ENCODE assay signal across 18 mouse cellular contexts in genomic region chr2:33162126-33162525, GRCm38 (mm10). TPM values are rescaled to one million over a fixed set of nuclear protein-coding genes. Genes with fewer than 3 reads are reported as not detected.
DNase-seq lines count a peak whose midpoint lies in the region; ATAC-seq and TF ChIP-seq lines count a peak whose summit lies in the region.
"Had no signal": no experiment of that assay in that cellular context is flagged by ENCODE, and none has a peak within 500 bp of the region (broad histone marks: within the 10 kb centered on the region; RNA-seq: fewer than 3 reads in every experiment).

No protein-coding gene starts in this region.

- H3K4me3 ChIP-seq in forebrain, embryonic 14.5 days (ENCODE audit: low read depth, low read length), result no peak overlapping the region
- no peak overlapping the region for H3K4me3 ChIP-seq in forebrain, embryonic 16.5 days (replicated peaks; ENCODE audit: low read length)
- no peak overlapping the region for H3K4me3 ChIP-seq in heart, adult 2 months
- no peak overlapping the region for H3K4me3 ChIP-seq in brown adipose tissue, adult 24 weeks (ENCODE audit: insufficient read depth, low read depth, low read length)
- H3K4me3 ChIP-seq: embryonic facial prominence, embryonic 12.5 days; forebrain, embryonic 13.5 days; heart, embryonic 13.5 days; hindbrain, embryonic 13.5 days had no signal

- H3K9me3 ChIP-seq in forebrain, embryonic 14.5 days (replicated peaks; ENCODE audit: control insufficient read depth, low read length), result no peaks in the 10 kb centered on the region
- no peaks in the 10 kb centered on the region for H3K9me3 ChIP-seq in forebrain, embryonic 16.5 days (ENCODE audit: control insufficient read depth, low read length)
- H3K9me3 ChIP-seq: embryonic facial prominence, embryonic 12.5 days; forebrain, embryonic 13.5 days; heart, embryonic 13.5 days; hindbrain, embryonic 13.5 days had no signal

- no peak for TF ChIP-seq EP300 in heart, adult 2 months (IDR thresholded peaks at IDR 0.05; ENCODE audit: insufficient read depth, low read depth, low read length)

- peaks cover 23% of the 10 kb centered on the region for H3K36me3 ChIP-seq in forebrain, embryonic 14.5 days (ENCODE audit: control insufficient read depth, insufficient read depth, low read length)
- H3K36me3 ChIP-seq in forebrain, embryonic 16.5 days (ENCODE audit: control insufficient read depth, insufficient read depth), result peaks cover 8% of the 10 kb centered on the region
- no peaks in the 10 kb centered on the region for H3K36me3 ChIP-seq in heart, adult 2 months (ENCODE audit: control insufficient read depth, insufficient read depth, low read length)
- H3K36me3 ChIP-seq: embryonic facial prominence, embryonic 12.5 days; heart, embryonic 13.5 days had no signal

- no peaks in the 10 kb centered on the region for H3K27me3 ChIP-seq in forebrain, embryonic 14.5 days (replicated peaks; ENCODE audit: control insufficient read depth, insufficient read depth, low read length)
- no peaks in the 10 kb centered on the region for H3K27me3 ChIP-seq in forebrain, embryonic 16.5 days (replicated peaks; ENCODE audit: control insufficient read depth, insufficient read depth, low read length)
- no peaks in the 10 kb centered on the region for H3K27me3 ChIP-seq in heart, adult 2 months (ENCODE audit: control insufficient read depth, insufficient read depth, low read length)
- H3K27me3 ChIP-seq: embryonic facial prominence, embryonic 12.5 days; forebrain, embryonic 13.5 days; heart, embryonic 13.5 days; hindbrain, embryonic 13.5 days had no signal

- H3K4me2 ChIP-seq in forebrain, embryonic 14.5 days (ENCODE audit: low read length), result no peak overlapping the region
- H3K4me2 ChIP-seq in forebrain, embryonic 16.5 days (ENCODE audit: low read length), result no peak overlapping the region
- H3K4me2 ChIP-seq: embryonic facial prominence, embryonic 12.5 days; forebrain, embryonic 13.5 days; heart, embryonic 13.5 days; hindbrain, embryonic 13.5 days had no signal

- H3K27ac ChIP-seq in forebrain, embryonic 14.5 days (ENCODE audit: low read depth, low read length), result no peak overlapping the region
- no peak overlapping the region for H3K27ac ChIP-seq in forebrain, embryonic 16.5 days (ENCODE audit: low read length)
- H3K27ac ChIP-seq in heart, adult 2 months, result peak overlapping the region; percentile 48
- peak overlapping the region; percentile 39 for H3K27ac ChIP-seq in brown adipose tissue, adult 24 weeks (replicated peaks; ENCODE audit: low read depth, low read length)
- H3K27ac ChIP-seq: embryonic facial prominence, embryonic 12.5 days; forebrain, embryonic 13.5 days; heart, embryonic 13.5 days; hindbrain, embryonic 13.5 days; hindbrain, postnatal 0 days had no signal

- 90% methylated on average over 2 of the region's 2 CpGs for WGBS in forebrain, embryonic 14.5 days
- WGBS in forebrain, embryonic 16.5 days, result 73% methylated on average over 2 of the region's 2 CpGs
- WGBS in heart, adult 2 months, result 69% methylated on average over 2 of the region's 2 CpGs

- H3K79me2 ChIP-seq in heart, adult 2 months (replicated peaks; ENCODE audit: control insufficient read depth, insufficient read depth, low read length), result no peaks in the 10 kb centered on the region

- ATAC-seq in forebrain, embryonic 14.5 days, result no peak
- no peak for ATAC-seq in forebrain, embryonic 16.5 days
- ATAC-seq: forebrain, embryonic 13.5 days; hindbrain, postnatal 0 days had no signal

- no peaks in the 10 kb centered on the region for H3K4me1 ChIP-seq in forebrain, embryonic 14.5 days (ENCODE audit: control insufficient read depth, insufficient read depth, low read length)
- H3K4me1 ChIP-seq in forebrain, embryonic 16.5 days (replicated peaks; ENCODE audit: control insufficient read depth, insufficient read depth, low read length), result peaks cover 3% of the 10 kb centered on the region; the same call in 1 of the 2 replicates
- H3K4me1 ChIP-seq in heart, adult 2 months (ENCODE audit: control insufficient read depth, insufficient read depth, low read length), result peaks cover 28% of the 10 kb centered on the region
- peaks cover 34% of the 10 kb centered on the region for H3K4me1 ChIP-seq in brown adipose tissue, adult 24 weeks (ENCODE audit: control insufficient read depth, insufficient read depth, insufficient read length, low read length)
- H3K4me1 ChIP-seq: forebrain, embryonic 13.5 days had no signal

- no peak for TF ChIP-seq POLR2A in heart, adult 2 months (IDR thresholded peaks at IDR 0.05; ENCODE audit: insufficient read depth, low read depth, low read length)

- intact Hi-C loops in heart, adult 2 months (cut with DNase I), result no loop called here

- peak; percentile 8 for DNase-seq in forebrain, embryonic 14.5 days (ENCODE audit: low spot score)
- DNase-seq in heart, adult 2 months, result peak; percentile 39 to 58
- DNase-seq in heart, postnatal 4 days, result no peak
- peak; percentile 63 for DNase-seq in adipocyte (ENCODE audit: low spot score)
- DNase-seq in embryo, embryonic 9.5 days (ENCODE audit: extremely low spot score), result no peak
- DNase-seq: adrenal gland, adult 8-10 months; cerebellum, adult 2 months; embryo, embryonic 11 days; gastrocnemius, postnatal 14 days; kidney, adult 11 months; kidney, adult 9 months had no signal

- H3K9ac ChIP-seq in forebrain, embryonic 14.5 days (ENCODE audit: low read length), result no peak overlapping the region
- no peak overlapping the region for H3K9ac ChIP-seq in forebrain, embryonic 16.5 days (replicated peaks; ENCODE audit: low read depth, low read length)
- no peak overlapping the region for H3K9ac ChIP-seq in heart, adult 2 months (ENCODE audit: low read depth, low read length)
- H3K9ac ChIP-seq: embryonic facial prominence, embryonic 12.5 days; forebrain, embryonic 13.5 days; heart, embryonic 13.5 days; hindbrain, embryonic 13.5 days had no signal

- no peak for TF ChIP-seq CTCF in heart, adult 2 months (IDR thresholded peaks at IDR 0.05)

RNA-seq across cellular contexts. Expression of gene Garnl3, which starts 30.7 kb away (rescaled TPM):
- polyA plus RNA-seq in forebrain, embryonic 14.5 days (2014; fragmentation: Nextera tagmentation; extraction: Ambion mirVana), result 21.3 and 33.6 TPM in 2 replicates
- 26.2 and 34.5 TPM in 2 replicates for polyA plus RNA-seq in forebrain, embryonic 16.5 days (2015; fragmentation: Nextera tagmentation; extraction: Ambion mirVana)
- 1 to 10 TPM; 3.6 to 3.8 TPM for total RNA-seq in heart, adult 2 months (2021)
- 1.9 and 2.3 TPM in 2 replicates for polyA plus RNA-seq in heart, adult 2 months (2012; rRNA removed)
- total RNA-seq in heart, postnatal 4 days (2021), result 10 to 100 TPM in 1 of 2 experiments, 1 to 10 TPM in 1; 9.7 to 11.6 TPM
- 3.6 and 17.9 TPM in 2 replicates for polyA plus RNA-seq in brown adipose tissue, adult 24 weeks (2012; ENCODE audit: insufficient read depth, insufficient read length, missing spikeins)

RNA-seq across cellular contexts. Expression of gene Angptl2, which starts 53.7 kb away (rescaled TPM):
- 8.0 and 12.0 TPM in 2 replicates for polyA plus RNA-seq in forebrain, embryonic 14.5 days (2014; fragmentation: Nextera tagmentation; extraction: Ambion mirVana)
- 12.0 and 14.3 TPM in 2 replicates for polyA plus RNA-seq in forebrain, embryonic 16.5 days (2015; fragmentation: Nextera tagmentation; extraction: Ambion mirVana)
- 10 to 100 TPM; 45.3 to 46.2 TPM for total RNA-seq in heart, adult 2 months (2021)
- 91.4 and 128 TPM in 2 replicates for polyA plus RNA-seq in heart, adult 2 months (2012; rRNA removed)
- total RNA-seq in heart, postnatal 4 days (2021), result 100 to 1,000 TPM; 108 to 126 TPM
- polyA plus RNA-seq in brown adipose tissue, adult 24 weeks (2012; ENCODE audit: insufficient read depth, insufficient read length, missing spikeins), result 32.8 and 34.1 TPM in 2 replicates

Comparison
In these comparisons a context has a peak if more than half of its experiments do, and no peak if none do; other contexts are left out.
1. DNase-seq: peak in forebrain, embryonic 14.5 days (single experiment), heart, adult 2 months (2 of 2) and adipocyte (single experiment); none in heart, postnatal 4 days (single experiment) and embryo, embryonic 9.5 days (single experiment).
2. H3K27ac ChIP-seq: peak in heart, adult 2 months (single experiment) and brown adipose tissue, adult 24 weeks (single experiment); none in forebrain, embryonic 14.5 days (single experiment) and forebrain, embryonic 16.5 days (single experiment).